Mouse (Mus musculus): ENCODE results near the gene Spag4. TPM values are rescaled to one million over a fixed set of nuclear protein-coding genes. Genes with fewer than 3 reads are reported as not detected.

The Spag4 gene
- 6.1 and 6.4 TPM in 2 replicates for polyA plus RNA-seq (2015; fragmentation: Nextera tagmentation; extraction: Ambion mirVana)

GRCm38 (mm10) chr2:156065099-156066041 lies at the start of gene Spag4:
Gene Spag4, plus strand, starts transcription at chr2:156065175.
- no peaks in the 10 kb centered on the region for H3K27me3 ChIP-seq
- under 1% methylated on average over 81 of the region's 81 CpGs for WGBS
- no peaks in the 10 kb centered on the region for H3K9me3 ChIP-seq
- H3K27ac ChIP-seq (replicated peaks) = peak within 1 kb of the TSS; percentile 84
- H3K36me3 ChIP-seq = peaks cover 14% of the 10 kb centered on the region
- peaks cover 11% of the 10 kb centered on the region for H3K4me1 ChIP-seq
- H3K4me3 ChIP-seq = peak within 1 kb of the TSS; percentile 76
- peak within 1 kb of the TSS; percentile 79 for H3K9ac ChIP-seq (replicated peaks)
- ATAC-seq (replicated peaks) = peak; percentile 82
- peak within 1 kb of the TSS; percentile 91 for H3K4me2 ChIP-seq (replicated peaks)

- no peak overlapping the region for H3K27ac ChIP-seq (replicated peaks)
- 88% methylated on average over 3 of the region's 3 CpGs for WGBS
- H3K4me1 ChIP-seq = no peaks in the 10 kb centered on the region
- no peak overlapping the region for H3K9ac ChIP-seq (replicated peaks)
- ATAC-seq (replicated peaks) = no peak
- no peaks in the 10 kb centered on the region for H3K27me3 ChIP-seq
- H3K36me3 ChIP-seq = peaks cover 72% of the 10 kb centered on the region
- H3K4me2 ChIP-seq (replicated peaks) = no peak overlapping the region
- H3K4me3 ChIP-seq = no peak overlapping the region
- no peaks in the 10 kb centered on the region for H3K9me3 ChIP-seq
Observed at GRCm38 (mm10) chr2:156018106-156018505, 46.9 kb upstream of the Spag4 start.

DNA sequence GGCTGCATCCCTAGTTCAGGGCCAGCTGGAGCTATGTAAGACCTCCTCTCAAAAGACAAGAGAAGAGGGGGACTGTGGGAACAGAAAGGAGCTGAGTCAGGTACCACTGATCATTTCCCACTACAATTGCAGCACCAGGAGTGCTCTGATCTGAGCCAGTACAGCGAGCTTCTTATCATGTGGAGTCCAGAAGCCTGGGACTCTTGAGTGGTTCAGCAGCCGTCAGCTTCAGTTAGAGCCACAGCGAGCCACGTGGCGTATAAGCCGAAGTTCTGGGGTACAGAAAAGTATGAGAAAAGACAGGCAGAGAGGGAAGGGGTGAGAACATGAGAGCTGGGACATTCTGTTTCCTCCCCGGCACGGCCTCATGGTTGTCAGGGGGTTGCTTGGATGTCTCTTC lies 43.8 kb upstream of the Spag4 start:
- no peak for ATAC-seq (replicated peaks)
- no peaks in the 10 kb centered on the region for H3K4me1 ChIP-seq
- 91% methylated on average over 8 of the region's 8 CpGs for WGBS

DNA sequence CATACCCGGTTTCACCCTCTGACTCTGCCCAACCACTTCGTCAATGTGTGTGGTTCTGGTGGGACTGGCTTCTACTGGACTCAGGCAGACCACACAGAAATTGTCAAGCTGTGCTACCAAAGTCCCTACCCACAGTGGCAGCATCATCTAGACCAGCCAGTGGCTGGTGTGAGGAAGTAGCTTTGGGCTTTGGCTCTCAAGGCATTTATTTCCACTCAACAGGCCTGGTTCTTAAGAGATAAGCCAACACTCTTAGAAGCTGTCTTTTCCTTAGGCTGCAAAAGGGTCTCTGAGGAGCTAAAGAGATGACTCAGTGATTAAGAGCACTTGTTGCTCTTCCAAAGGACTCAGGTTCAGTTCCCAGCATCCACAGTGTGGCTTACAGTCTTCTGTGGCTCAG lies 43.2 kb upstream of the Spag4 start:
- no peak overlapping the region for H3K27ac ChIP-seq (replicated peaks)
- H3K4me1 ChIP-seq = no peaks in the 10 kb centered on the region
- no peak overlapping the region for H3K4me2 ChIP-seq (replicated peaks)
- H3K36me3 ChIP-seq = peaks cover 35% of the 10 kb centered on the region
- H3K9me3 ChIP-seq = no peaks in the 10 kb centered on the region
- 89% methylated on average over 2 of the region's 2 CpGs for WGBS
- no peak for ATAC-seq (replicated peaks)
- H3K4me3 ChIP-seq = no peak overlapping the region
- H3K27me3 ChIP-seq = no peaks in the 10 kb centered on the region
- no peak overlapping the region for H3K9ac ChIP-seq (replicated peaks)

More for the DNA sequence above, 43.8 kb upstream of the Spag4 start:
- H3K27ac ChIP-seq (replicated peaks) = no peak overlapping the region
- no peak overlapping the region for H3K4me3 ChIP-seq
- H3K27me3 ChIP-seq = no peaks in the 10 kb centered on the region
- peaks cover 41% of the 10 kb centered on the region for H3K36me3 ChIP-seq
- no peaks in the 10 kb centered on the region for H3K9me3 ChIP-seq
- no peak overlapping the region for H3K9ac ChIP-seq (replicated peaks)
- H3K4me2 ChIP-seq (replicated peaks) = no peak overlapping the region

DNA sequence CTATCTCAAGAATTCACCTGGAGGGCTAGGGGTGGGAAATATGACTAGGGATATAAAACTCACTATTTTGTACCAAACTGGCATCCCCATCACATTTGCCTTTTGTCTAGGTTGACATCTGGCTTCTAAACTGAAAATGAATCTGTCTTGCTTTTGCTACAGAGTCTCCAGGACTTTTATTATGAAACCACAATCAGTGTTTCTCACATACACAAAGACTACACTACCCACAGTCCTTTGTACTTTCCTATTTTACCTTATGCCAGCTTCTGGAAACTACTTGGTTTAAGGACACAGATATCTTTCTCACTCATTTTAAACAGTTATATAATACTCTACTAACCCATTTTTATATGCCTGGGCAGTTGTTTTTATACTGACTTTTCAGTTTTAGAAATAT lies 39.5 kb upstream of the Spag4 start:
- H3K4me3 ChIP-seq = no peak overlapping the region
- no peaks in the 10 kb centered on the region for H3K9me3 ChIP-seq
- no peak overlapping the region for H3K27ac ChIP-seq (replicated peaks)
- H3K36me3 ChIP-seq = no peaks in the 10 kb centered on the region; the same call in 1 of the 2 replicates
- no peaks in the 10 kb centered on the region for H3K4me1 ChIP-seq
- no peak overlapping the region for H3K4me2 ChIP-seq (replicated peaks)
- no peaks in the 10 kb centered on the region for H3K27me3 ChIP-seq
- H3K9ac ChIP-seq (replicated peaks) = no peak overlapping the region
- no peak for ATAC-seq (replicated peaks)

GRCm38 (mm10) chr2:156039390-156039789 lies 25.6 kb upstream of the Spag4 start:
- H3K27me3 ChIP-seq = no peaks in the 10 kb centered on the region
- H3K4me3 ChIP-seq = no peak overlapping the region
- no peak overlapping the region for H3K4me2 ChIP-seq (replicated peaks)
- H3K9ac ChIP-seq (replicated peaks) = no peak overlapping the region
- H3K9me3 ChIP-seq = no peaks in the 10 kb centered on the region
- no peaks in the 10 kb centered on the region for H3K36me3 ChIP-seq
- 98% methylated on average over 3 of the region's 3 CpGs for WGBS
- H3K27ac ChIP-seq (replicated peaks) = no peak overlapping the region
- ATAC-seq (replicated peaks) = no peak
- H3K4me1 ChIP-seq = no peaks in the 10 kb centered on the region

GRCm38 (mm10) chr2:156042903-156043302 lies 22.1 kb upstream of the Spag4 start:
- no peak for ATAC-seq (replicated peaks)
- H3K9ac ChIP-seq (replicated peaks) = no peak overlapping the region

GRCm38 (mm10) chr2:156047929-156048328 lies 17.0 kb upstream of the Spag4 start:
- ATAC-seq (replicated peaks) = no peak
- H3K4me2 ChIP-seq (replicated peaks) = no peak overlapping the region
- no peak overlapping the region for H3K4me3 ChIP-seq
- H3K9me3 ChIP-seq = no peaks in the 10 kb centered on the region
- H3K27me3 ChIP-seq = no peaks in the 10 kb centered on the region
- no peaks in the 10 kb centered on the region for H3K4me1 ChIP-seq
- H3K27ac ChIP-seq (replicated peaks) = no peak overlapping the region
- WGBS = 9% methylated on average over 19 of the region's 19 CpGs
- H3K36me3 ChIP-seq = no peaks in the 10 kb centered on the region
- no peak overlapping the region for H3K9ac ChIP-seq (replicated peaks)

More at GRCm38 (mm10) chr2:156042903-156043302, 22.1 kb upstream of the Spag4 start:
- no peak overlapping the region for H3K4me3 ChIP-seq
- WGBS = 79% methylated on average over 8 of the region's 8 CpGs
- H3K27ac ChIP-seq (replicated peaks) = no peak overlapping the region
- no peak overlapping the region for H3K4me2 ChIP-seq (replicated peaks)
- H3K36me3 ChIP-seq = no peaks in the 10 kb centered on the region
- H3K9me3 ChIP-seq = no peaks in the 10 kb centered on the region
- no peaks in the 10 kb centered on the region for H3K4me1 ChIP-seq
- no peaks in the 10 kb centered on the region for H3K27me3 ChIP-seq

DNA sequence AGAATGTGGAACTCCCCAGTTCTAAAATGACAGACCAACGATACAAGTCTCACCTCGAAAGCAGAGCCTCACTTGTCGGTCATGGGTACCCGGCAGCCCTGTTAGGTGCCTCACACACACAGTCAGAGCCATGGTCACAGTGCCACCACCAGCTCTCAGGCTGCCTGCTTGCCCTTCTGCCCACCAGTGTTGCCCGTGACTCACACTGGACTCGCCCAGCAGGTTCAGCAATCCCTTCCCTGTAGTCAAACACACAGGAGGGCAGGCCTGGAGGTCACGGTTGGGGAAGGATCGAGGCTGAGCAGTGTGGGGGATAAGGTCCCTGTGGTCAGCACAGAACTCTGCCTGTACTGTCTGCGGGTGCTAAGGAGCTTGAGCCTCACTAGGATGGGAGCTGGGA lies 12.2 kb upstream of the Spag4 start, which contains the start of gene Fer1l4:
Gene Fer1l4, minus strand, starts transcription at position 132 of the 400 bp plus-strand sequence.
- H3K27ac ChIP-seq (replicated peaks) = no peak within 1 kb of the TSS
- H3K9ac ChIP-seq (replicated peaks) = no peak within 1 kb of the TSS
- no peak within 1 kb of the TSS for H3K4me3 ChIP-seq
- H3K27me3 ChIP-seq = no peaks in the 10 kb centered on the region
- WGBS = 89% methylated on average over 9 of the region's 9 CpGs
- H3K9me3 ChIP-seq = no peaks in the 10 kb centered on the region
- H3K36me3 ChIP-seq = no peaks in the 10 kb centered on the region
- no peak within 1 kb of the TSS for H3K4me2 ChIP-seq (replicated peaks)
- no peaks in the 10 kb centered on the region for H3K4me1 ChIP-seq
- no peak for ATAC-seq (replicated peaks)

GRCm38 (mm10) chr2:156066126-156066525 lies 1.2 kb downstream of the Spag4 start:
- peaks cover 11% of the 10 kb centered on the region for H3K4me1 ChIP-seq
- ATAC-seq (replicated peaks) = no peak
- peaks cover 22% of the 10 kb centered on the region for H3K36me3 ChIP-seq
- 35% methylated on average over 10 of the region's 10 CpGs for WGBS
- H3K27ac ChIP-seq (replicated peaks) = no peak overlapping the region
- H3K4me3 ChIP-seq = peak overlapping the region; percentile 76
- peak overlapping the region; percentile 91 for H3K4me2 ChIP-seq (replicated peaks)
- H3K9ac ChIP-seq (replicated peaks) = peak overlapping the region; percentile 79; the same call in 1 of the 2 replicates
- H3K27me3 ChIP-seq = no peaks in the 10 kb centered on the region
- H3K9me3 ChIP-seq = no peaks in the 10 kb centered on the region

GRCm38 (mm10) chr2:156067916-156068315 lies 2.9 kb downstream of the Spag4 start:
- 90% methylated on average over 10 of the region's 10 CpGs for WGBS
- peaks cover 37% of the 10 kb centered on the region for H3K36me3 ChIP-seq
- no peak overlapping the region for H3K9ac ChIP-seq (replicated peaks)
- no peaks in the 10 kb centered on the region for H3K9me3 ChIP-seq
- no peak overlapping the region for H3K4me2 ChIP-seq (replicated peaks)
- H3K4me3 ChIP-seq = no peak overlapping the region
- H3K27ac ChIP-seq (replicated peaks) = no peak overlapping the region
- no peak for ATAC-seq (replicated peaks)
- H3K27me3 ChIP-seq = no peaks in the 10 kb centered on the region
- H3K4me1 ChIP-seq = peaks cover 11% of the 10 kb centered on the region

DNA sequence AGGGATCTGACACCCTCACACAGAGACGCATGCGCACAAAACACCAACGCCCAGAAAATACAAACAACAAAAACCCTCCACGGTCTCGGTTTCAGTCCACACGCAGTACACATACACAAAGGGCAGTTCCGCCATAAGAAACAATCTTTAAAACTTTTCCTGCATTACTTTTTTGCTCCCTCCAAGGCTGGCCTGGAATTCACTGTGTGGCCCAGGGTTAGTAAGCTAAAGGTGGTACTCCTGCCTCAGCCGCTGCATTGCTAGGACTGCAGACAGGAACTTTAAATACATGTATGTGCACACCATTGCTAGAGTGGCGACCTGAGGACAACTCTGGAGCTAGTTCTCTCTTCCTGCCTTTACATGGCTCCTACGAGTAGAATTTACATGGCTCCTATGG lies 6.3 kb downstream of the Spag4 start:
- H3K4me2 ChIP-seq (replicated peaks) = no peak overlapping the region
- no peak for ATAC-seq (replicated peaks)
- 93% methylated on average over 10 of the region's 10 CpGs for WGBS

More for the DNA sequence above, 6.3 kb downstream of the Spag4 start:
- Histone ChIP-seq H3K27me3 (no peaks in the 10 kb centered on the region), H3K27ac (replicated peaks) (no peak overlapping the region), H3K36me3 (peaks cover 70% of the 10 kb centered on the region), H3K9me3 (no peaks in the 10 kb centered on the region), H3K4me3 (no peak overlapping the region), H3K4me1 (peaks cover 4% of the 10 kb centered on the region), H3K9ac (replicated peaks) (no peak overlapping the region)
